Mouse (Mus musculus) thymus, adult 2 months (tissue): ENCODE results near the gene Abcc9. TPM values are rescaled to one million over a fixed set of nuclear protein-coding genes. Genes with fewer than 3 reads are reported as not detected.

Experiments used
- DNase-seq: peaks from one replicate; pipeline ENCODE4 v3.0.0; 2021
- H3K27ac ChIP-seq: fragments of 200-500 bp; 2 replicates; pipeline ENCODE4 v1.5.1; 2012; ENCODE audit warnings: low read length, control low read depth; ENCODE audit not compliant: control insufficient read depth, insufficient read depth
- H3K27me3 ChIP-seq: fragments of 200-500 bp; 2 replicates; pipeline ENCODE4 v1.6.1; 2012; ENCODE audit warnings: mild to moderate bottlenecking, low read length, moderate library complexity, mixed read lengths; ENCODE audit not compliant: control insufficient read depth, insufficient read depth
- H3K36me3 ChIP-seq: fragments of 200-500 bp; 2 replicates; pipeline ENCODE4 v1.6.1; 2012; ENCODE audit warnings: mild to moderate bottlenecking, low read length, moderate library complexity; ENCODE audit not compliant: control insufficient read depth, insufficient read depth
- H3K4me1 ChIP-seq: fragments of 200-500 bp; replicated peaks from 2 replicates; pipeline ENCODE4 v1.6.1; 2012; ENCODE audit warnings: low read length; ENCODE audit not compliant: control insufficient read depth, insufficient read depth
- H3K4me3 ChIP-seq: fragments of 200-500 bp; 2 replicates; pipeline ENCODE4 v1.5.1; 2012; ENCODE audit warnings: mild to moderate bottlenecking, low read length, control low read depth, moderate library complexity; ENCODE audit not compliant: control insufficient read depth, insufficient read depth
- CTCF ChIP-seq: fragments of 200-500 bp; IDR thresholded peaks from 2 replicates; pipeline ENCODE4 v1.5.1; 2012; ENCODE audit warnings: mild to moderate bottlenecking, control low read depth, low read length, moderate library complexity, borderline replicate concordance; ENCODE audit not compliant: control insufficient read depth, poor library complexity, insufficient read depth; ENCODE audit errors: extremely low read depth
- POLR2A ChIP-seq: fragments of 200-500 bp; IDR thresholded peaks from 2 replicates; pipeline ENCODE4 v1.6.1; 2012; ENCODE audit warnings: mild to moderate bottlenecking, low read length, control low read depth, moderate library complexity; ENCODE audit not compliant: control insufficient read depth, poor library complexity, insufficient read depth; ENCODE audit errors: extremely low read depth
- WGBS: fragments of 180-500 bp; shearing (Covaris S2); methylation state at CpG from one replicate; pipeline ENCODE4 v1.1.7; 2018; 5-methylcytosine and 5-hydroxymethylcytosine counted together
- polyA plus RNA-seq: library from polyadenylated mRNA; depleted of rRNA; stranded (reverse); fragments of >200 nt; gene quantifications from 2 replicates; pipeline ENCODE4 v1.2.3, GENCODE M21; 2012

Abcc9 gene
- polyA plus RNA-seq, 1 experiment: 2.9 TPM

DNA sequence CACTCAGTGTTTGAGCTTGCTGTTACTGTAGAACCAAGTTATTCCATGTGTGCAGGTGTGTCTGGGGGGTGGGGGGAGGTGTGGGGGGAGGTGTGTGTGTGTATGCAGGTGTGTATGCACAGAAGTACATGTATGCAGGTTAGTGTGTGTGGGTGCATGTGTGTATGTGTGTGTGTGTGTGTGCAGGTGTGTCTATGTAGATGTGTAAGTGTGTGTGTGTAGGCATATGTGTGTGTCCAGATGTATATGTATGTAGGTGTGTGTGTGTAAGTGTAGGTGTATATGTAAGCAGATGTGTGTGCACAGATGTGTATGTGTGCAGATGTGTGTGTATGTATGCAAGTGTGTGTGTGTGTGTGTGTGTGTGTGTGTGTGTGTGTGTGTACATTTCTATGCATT, 66.9 kb downstream of the Abcc9 start:
- no peak for TF ChIP-seq POLR2A
- no peak for TF ChIP-seq CTCF

DNA sequence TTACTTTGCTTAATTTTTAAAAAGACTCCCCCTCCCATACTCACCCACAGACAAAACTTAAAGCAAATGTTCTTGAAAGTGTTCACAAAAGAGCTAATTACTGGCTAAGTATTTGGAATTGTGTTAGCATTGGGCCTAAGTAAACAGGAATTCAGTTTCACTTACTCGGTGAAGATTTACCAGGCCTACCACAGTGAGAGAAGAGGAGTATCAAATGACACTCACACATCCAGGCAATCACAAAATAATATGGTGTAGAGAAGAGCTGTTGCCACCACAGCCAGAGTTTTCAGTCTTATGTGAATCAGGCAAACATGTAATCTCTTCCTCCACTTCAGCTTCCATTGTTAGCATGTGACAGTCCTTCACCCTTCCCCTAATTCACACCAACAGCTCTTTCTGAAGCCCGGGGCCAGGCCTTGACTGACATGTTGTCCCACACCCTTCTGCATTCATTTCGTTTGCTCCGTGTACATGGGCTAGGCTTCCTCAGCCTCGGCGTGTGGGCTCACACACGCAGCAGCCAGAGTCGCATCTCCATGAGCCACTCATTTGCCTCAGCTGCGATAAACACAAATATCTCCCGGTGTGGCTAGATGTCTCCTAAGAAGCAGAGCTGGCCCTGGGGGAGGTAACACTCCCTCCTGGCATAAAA, 67.5 kb downstream of the Abcc9 start:
- Histone ChIP-seq H3K4me1 (no peaks in the 10 kb centered on the region), H3K27ac (no peak overlapping the region), H3K36me3 (no peaks in the 10 kb centered on the region), H3K4me3 (no peak overlapping the region), H3K27me3 (no peaks in the 10 kb centered on the region)
- TF ChIP-seq CTCF: no peak
- TF ChIP-seq POLR2A: no peak
- WGBS: 92% methylated on average over 10 of the region's 10 CpGs
- DNase-seq: no peak

More for the DNA sequence above, 66.9 kb downstream of the Abcc9 start:
- Histone ChIP-seq H3K4me3 (no peak overlapping the region), H3K27me3 (no peaks in the 10 kb centered on the region), H3K4me1 (no peaks in the 10 kb centered on the region), H3K36me3 (no peaks in the 10 kb centered on the region), H3K27ac (no peak overlapping the region)
- DNase-seq: no peak

DNA sequence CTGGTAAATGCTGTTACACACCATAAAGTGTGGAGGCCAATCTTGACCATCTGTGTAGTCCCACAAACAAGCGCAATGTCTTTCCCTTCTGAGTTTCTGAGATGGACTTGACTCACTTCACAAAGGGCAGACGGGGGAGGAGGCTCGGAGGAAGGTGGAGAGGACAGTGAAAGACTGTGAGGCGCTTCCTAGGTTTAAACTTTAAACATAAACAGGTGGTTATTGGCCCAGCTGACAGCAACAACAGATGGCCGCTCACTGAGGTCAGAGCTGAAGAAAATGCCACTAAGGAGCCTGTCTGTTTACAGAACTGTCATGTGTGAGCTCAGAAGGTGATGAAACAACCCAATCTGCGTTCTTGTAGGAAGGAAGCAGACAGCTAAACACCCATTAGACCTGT, 78.8 kb downstream of the Abcc9 start:
- no peak for DNase-seq
- Histone ChIP-seq H3K27ac (no peak overlapping the region), H3K4me1 (no peaks in the 10 kb centered on the region), H3K4me3 (no peak overlapping the region), H3K36me3 (no peaks in the 10 kb centered on the region), H3K27me3 (no peaks in the 10 kb centered on the region)
- WGBS: 82% methylated on average over 6 of the region's 6 CpGs
- TF ChIP-seq POLR2A: no peak
- no peak for TF ChIP-seq CTCF

DNA sequence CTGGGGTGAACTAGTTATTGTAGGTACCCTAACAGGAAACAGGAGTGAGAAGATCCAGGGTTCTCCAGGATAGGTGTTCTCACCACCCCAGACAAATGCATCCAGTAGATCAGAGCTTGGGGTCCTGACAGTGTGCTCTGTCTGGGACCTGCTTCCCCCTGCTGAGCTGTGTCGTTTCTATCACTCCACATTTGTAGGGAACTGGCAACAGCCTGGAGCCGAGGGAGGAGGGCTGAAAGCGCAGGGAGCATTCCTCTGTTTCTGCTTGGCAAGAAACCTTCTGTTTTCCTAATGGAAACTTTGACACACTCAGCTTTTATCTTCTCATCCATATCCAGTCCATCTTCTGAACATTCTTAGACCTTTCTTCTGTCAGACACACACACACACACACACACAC, 85.5 kb downstream of the Abcc9 start:
- Histone ChIP-seq H3K27ac (no peak overlapping the region), H3K27me3 (no peaks in the 10 kb centered on the region), H3K36me3 (no peaks in the 10 kb centered on the region), H3K4me3 (no peak overlapping the region), H3K4me1 (no peaks in the 10 kb centered on the region; the same call in 1 of the 2 replicates)
- 65% methylated on average over 3 of the region's 3 CpGs for WGBS
- no peak for DNase-seq
- TF ChIP-seq POLR2A (no peak), CTCF (no peak)

DNA sequence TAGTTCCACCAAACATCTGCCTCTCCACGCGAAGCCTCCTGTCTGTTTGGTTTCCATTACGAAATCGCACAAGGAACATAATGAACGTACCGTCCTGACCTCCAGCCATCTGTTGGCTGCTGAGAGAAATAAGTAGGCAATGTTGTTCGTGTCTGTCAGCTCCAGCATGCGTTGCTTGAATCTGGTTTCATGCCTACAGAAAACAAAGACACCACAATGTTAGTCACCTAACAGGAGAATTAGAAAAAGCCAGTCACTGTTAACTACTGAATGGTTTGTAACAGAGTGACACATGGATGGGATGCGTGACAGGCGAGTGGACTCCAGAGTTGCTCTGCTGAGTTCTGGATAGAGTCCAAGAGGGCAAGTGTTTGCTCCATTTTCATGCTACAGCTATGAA, 87.8 kb downstream of the Abcc9 start:
- TF ChIP-seq CTCF (no peak), POLR2A (no peak)
- H3K27ac ChIP-seq: no peak overlapping the region
- no peaks in the 10 kb centered on the region for H3K36me3 ChIP-seq
- H3K4me1 ChIP-seq: peaks cover 6% of the 10 kb centered on the region
- H3K27me3 ChIP-seq: no peaks in the 10 kb centered on the region
- WGBS: 92% methylated on average over 10 of the region's 10 CpGs
- H3K4me3 ChIP-seq: no peak overlapping the region
- DNase-seq: no peak

DNA sequence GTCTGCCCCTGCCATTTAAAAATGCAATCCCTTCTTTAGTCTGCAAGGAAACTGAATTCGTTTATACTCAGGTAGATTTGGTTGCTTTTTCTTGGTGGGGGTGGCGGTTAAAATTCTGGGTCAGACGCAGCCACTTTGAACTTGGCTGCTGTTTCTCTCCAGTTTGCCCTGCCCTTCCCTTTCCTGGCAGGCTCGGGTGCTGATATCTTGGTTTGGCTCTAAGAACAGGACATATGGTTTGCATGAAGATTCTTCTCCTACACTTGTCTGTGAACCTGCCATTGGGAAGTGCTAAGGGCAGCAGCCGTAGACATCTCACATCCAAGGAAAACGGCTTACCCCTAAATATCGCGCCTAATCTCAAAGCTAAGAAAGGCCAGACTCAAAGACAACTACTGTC, 89.7 kb downstream of the Abcc9 start:
- Histone ChIP-seq H3K4me1 (peaks cover 6% of the 10 kb centered on the region), H3K27ac (no peak overlapping the region)
- TF ChIP-seq CTCF (no peak), POLR2A (no peak)

More for the DNA sequence above, 89.7 kb downstream of the Abcc9 start:
- H3K36me3 ChIP-seq: no peaks in the 10 kb centered on the region
- no peak overlapping the region for H3K4me3 ChIP-seq
- no peak for DNase-seq
- WGBS: 82% methylated on average over 8 of the region's 8 CpGs
- H3K27me3 ChIP-seq: no peaks in the 10 kb centered on the region
